Mouse (Mus musculus): Measurements from ENCODE around the gene Elovl4.

Gene Elovl4

DNA sequence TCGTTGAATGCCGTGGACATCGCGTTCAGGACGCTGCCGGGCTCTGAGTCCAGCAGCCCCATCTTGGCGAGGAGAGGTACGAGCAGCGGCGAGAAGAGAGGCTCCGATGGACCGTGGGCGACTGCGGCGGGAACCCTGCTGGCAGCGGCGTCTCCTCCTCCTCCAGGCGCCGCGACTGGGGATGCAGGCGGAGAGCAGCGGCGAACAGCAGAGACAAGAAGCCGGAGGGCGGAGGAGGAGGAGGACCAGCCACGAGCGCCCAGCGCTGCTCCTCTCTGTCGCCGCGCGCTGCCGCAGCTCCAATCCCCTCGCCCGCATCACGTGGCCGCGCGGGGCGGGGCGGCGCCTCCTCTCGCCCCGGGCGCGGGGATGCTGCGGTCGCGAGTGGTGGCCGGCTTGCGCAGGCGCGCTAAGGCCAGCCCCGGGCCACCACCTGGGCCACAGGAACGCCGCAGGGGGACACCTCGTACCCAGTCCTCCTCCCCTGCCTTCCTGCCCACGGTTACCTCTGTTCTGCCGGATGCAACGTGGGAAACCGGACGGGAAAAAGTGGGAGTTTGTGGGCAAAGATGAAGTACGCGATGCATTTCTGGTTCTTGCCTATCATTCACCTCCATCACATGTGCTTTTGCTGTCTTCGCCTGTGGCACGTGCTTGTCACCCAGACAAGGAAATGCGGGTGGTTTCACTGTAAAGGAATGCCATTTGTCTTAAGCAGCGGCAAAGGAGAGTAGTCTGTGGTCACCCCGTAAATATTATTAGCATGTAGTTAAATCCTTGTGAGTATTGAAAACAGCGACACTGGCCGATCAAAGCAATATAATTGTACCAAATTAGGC, at the start of gene Elovl4:
Gene Elovl4 (minus strand): TSS at position 301 of the 839 bp plus-strand sequence.
- DNase-seq (ENCODE audit: low spot score) = no peak

DNA sequence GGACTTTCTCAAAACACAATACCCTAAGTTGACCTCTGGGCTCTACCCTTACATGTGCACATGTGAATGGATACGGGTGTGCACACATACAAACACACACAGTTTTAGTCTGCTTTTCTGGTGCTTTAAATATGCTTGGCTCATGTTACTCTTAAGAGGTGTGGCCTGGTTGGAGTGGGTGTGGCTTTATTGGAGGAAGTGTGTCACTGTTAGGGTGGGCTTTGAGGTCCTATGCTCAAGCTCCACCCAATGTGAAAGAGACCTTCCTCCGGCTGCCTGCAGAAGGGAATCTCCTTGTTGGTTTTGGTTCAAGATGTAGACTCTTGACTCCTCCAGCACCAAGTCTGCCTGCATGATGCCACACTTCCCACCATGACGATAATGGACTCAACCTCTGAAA, 46.4 kb upstream of the Elovl4 start:
- DNase-seq (ENCODE audit: low spot score) = no peak

- DNase-seq (ENCODE audit: low spot score) = no peak
Measured at GRCm38 (mm10) chr9:83834748-83835313, 28.8 kb upstream of the Elovl4 start.

- peak; percentile 71 for DNase-seq (ENCODE audit: low spot score)
Measured at GRCm38 (mm10) chr9:83833811-83834747, 28.0 kb upstream of the Elovl4 start, which contains the start of gene Ttk. Ttk (plus strand) TSS chr9:83834689.

DNA sequence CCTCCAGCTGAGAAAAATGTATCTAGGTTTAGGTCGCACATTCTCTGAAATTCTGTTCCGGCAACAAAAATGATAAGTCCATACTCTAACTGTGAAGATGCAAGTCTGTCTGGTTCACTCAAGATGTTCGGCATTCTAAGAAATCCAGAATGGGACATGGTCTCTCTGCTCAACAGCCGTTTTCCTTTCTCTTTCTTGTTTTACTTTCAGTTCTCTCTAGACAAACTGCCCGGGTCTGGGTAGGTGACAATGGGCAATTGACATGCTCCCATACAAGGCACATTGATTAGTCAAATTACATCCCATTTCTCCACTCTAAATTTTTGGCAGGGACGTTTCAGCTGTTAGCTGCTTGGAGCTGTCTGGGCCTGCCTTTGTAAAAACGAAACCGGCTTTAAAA, 25.1 kb upstream of the Elovl4 start:
- DNase-seq (ENCODE audit: low spot score) = no peak

DNA sequence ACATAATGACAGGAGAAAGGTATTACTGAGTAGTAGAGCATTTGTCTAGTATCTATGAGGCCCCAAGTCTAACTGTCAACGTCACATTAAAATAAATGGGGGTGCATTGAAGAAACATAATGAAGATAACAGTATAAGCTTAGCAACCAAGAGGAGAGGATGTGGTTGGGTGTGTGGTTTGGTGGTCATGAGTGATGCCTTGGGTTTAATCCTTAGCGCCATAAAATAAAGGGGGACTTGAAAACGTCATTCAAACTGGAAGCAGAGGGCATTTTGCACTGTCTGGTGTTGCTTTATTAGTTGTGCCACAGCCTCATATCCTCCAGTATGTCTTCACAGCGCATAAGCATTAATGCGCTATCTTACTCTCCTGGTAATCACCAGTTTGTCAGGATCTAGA, 23.8 kb upstream of the Elovl4 start:
- DNase-seq (ENCODE audit: low spot score) = no peak

GRCm38 (mm10) chr9:83822925-83823324, 16.8 kb upstream of the Elovl4 start:
- no peak for DNase-seq (ENCODE audit: low spot score)

DNA sequence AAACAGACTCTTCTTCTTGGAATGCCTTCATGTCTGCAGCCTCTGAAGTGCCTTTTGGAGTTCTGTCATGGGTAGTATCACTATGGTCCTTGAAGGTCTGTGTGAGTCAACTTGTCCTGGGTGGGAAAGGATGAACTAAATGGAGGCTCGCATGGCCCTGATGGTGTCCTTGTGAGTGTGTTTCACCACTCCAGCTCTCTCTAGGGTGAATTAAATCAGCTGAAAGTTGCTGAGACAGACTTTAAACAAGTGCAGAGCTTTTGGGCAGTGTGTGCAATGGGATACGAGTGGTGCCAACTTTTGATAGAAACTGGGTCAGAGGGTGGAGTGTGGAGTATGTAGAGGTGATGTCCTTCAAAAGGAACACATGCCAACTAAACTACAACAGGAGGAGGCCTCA, 14.9 kb upstream of the Elovl4 start:
- DNase-seq (ENCODE audit: low spot score) = no peak

DNA sequence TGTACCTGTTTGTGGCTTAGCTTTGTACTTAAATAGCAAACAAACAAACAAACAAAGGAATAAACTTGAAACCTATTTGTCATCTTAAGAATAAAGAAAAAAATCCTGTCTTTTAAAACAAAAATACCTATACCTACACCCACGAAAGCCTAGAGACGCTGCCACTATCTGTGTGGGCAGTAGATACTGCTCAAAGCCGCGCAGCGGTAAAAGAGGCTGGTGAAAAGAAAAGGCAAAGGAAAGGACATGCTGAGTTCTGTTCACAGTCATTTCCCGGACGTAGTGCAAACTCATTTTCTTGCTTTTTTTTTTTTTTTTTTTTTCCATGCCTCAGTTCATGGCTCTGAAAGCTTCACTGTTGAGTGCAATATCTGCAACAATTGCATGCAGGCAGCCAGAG, 13.1 kb upstream of the Elovl4 start:
- no peak for DNase-seq (ENCODE audit: low spot score)

DNA sequence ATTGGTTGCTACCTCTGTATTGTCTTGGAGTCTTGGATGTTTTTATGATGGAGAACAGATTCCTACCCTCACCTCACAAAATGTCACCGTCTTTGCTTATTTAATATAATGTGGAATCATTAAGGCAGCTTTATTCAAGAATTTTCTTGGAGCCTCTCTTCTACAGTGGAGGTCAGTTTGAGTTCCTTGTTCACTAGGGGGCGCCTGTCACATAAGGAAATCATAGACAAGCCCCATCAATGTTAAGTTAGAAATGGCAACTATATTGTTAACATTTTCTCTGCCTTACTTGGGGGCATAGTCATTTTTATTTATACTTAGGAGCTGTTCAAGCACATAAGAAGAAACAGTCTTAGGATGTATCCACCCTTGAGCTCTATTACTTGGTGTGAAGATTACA, 1.5 kb upstream of the Elovl4 start:
- DNase-seq (ENCODE audit: low spot score) = no peak

GRCm38 (mm10) chr9:83805164-83805976, 707 bp downstream of the Elovl4 start:
- DNase-seq (ENCODE audit: low spot score) = no peak

- DNase-seq (ENCODE audit: low spot score) = no peak
Measured at GRCm38 (mm10) chr9:83804341-83804740, 1.7 kb downstream of the Elovl4 start.

DNA sequence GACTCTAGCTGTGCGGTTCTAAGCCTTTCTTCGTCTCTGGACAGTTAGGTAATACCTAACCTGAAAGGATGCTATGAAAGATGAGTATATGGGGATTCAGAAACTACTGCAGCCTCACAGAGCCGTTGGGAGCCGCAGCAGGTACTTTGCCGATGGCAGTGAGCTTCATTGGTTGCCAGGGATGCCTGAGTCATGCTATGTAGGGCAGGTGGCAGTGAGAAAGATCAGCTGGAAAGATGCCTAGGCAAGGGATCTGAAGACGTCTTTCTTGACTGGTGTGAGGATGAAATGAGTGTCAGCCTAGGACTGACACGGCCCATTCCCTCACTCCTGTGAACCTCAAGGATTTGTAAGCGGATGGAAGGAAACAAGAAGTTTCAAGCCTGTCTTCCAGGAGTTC, 8.2 kb downstream of the Elovl4 start:
- DNase-seq (ENCODE audit: low spot score) = no peak

GRCm38 (mm10) chr9:83796875-83797274, 9.2 kb downstream of the Elovl4 start:
- no peak for DNase-seq (ENCODE audit: low spot score)

- no peak for DNase-seq (ENCODE audit: low spot score)
Measured at GRCm38 (mm10) chr9:83789326-83789725, 16.8 kb downstream of the Elovl4 start.

GRCm38 (mm10) chr9:83785501-83785900, 20.6 kb downstream of the Elovl4 start:
- no peak for DNase-seq (ENCODE audit: low spot score)

DNA sequence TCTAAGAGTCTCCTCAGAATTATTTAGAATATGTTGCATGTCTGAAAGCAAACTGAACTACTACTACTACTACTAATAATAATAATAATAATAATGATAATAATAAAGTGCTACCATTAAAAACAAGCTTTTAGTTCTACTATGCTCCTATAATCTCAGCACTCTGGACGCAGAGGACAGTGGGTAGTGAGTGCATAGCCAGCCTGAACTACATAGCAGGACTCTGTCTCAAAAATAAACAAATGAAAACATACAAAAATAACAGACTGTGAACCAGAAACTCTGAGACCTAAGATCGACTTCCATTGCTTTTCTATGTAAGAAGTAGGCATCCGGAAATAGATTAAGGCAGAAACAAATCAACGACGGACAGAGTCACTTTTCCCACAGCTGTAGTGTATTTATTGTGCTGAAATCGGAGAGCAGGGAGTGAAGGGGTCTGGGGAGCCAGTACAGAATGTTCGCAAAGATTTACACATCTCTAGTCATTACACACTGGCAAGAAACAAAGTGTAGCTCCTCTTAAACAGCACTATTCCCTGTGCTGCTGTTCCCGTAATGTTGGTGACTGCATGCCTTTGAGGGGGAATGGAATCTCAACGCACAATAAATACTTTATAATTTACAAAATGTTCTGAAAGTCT, 27.6 kb downstream of the Elovl4 start:
- DNase-seq (ENCODE audit: low spot score) = no peak

DNA sequence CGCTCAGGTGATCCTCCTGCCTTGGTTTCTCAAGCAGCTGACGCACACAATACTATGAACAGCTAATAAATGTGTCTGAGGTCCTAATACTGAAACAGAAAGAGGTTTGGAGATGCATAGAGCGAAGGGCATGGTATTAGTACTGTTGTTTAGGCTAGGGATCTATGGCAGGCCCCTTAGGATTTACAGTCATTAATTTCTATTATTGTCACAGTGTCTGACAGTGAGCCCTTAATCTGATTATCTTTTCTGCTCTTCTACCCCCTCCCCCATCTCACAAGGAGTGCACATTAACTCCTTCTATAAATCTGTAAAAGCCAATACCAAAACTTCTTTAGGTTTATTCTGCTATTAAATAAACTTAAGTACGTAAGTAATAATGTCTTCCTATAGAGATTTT, 44.8 kb downstream of the Elovl4 start:
- DNase-seq (ENCODE audit: low spot score) = no peak

GRCm38 (mm10) chr9:83731877-83732276, 74.2 kb downstream of the Elovl4 start:
- DNase-seq (ENCODE audit: low spot score) = no peak

DNA sequence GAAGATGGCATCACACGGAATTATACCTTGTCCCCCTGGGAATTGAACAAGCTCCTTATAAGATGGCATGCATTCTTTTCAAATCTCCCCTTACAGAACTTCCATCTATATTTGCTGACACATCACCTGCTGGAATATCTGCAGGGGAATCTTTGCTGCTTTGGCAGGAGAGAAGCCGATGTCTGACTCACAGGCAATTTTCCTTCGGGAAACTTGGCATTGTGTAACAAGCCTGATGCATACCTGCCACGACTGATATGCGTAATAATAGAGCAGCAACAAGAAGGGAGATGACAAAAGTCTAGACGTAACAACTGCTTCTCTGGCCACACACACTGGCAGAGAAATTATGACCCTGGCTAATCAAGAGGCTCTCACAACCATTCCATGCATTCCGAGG, 75.2 kb downstream of the Elovl4 start:
- DNase-seq (ENCODE audit: low spot score) = no peak
